Mouse (Mus musculus): Measurements from ENCODE around the gene Mapkapk3. TPM values are rescaled to one million over a fixed set of nuclear protein-coding genes. Genes with fewer than 3 reads are reported as not detected.

The Mapkapk3 gene
- total and polyA plus RNA-seq, 3 experiments: 42.3 to 49.9 TPM; not detected in 1

DNA sequence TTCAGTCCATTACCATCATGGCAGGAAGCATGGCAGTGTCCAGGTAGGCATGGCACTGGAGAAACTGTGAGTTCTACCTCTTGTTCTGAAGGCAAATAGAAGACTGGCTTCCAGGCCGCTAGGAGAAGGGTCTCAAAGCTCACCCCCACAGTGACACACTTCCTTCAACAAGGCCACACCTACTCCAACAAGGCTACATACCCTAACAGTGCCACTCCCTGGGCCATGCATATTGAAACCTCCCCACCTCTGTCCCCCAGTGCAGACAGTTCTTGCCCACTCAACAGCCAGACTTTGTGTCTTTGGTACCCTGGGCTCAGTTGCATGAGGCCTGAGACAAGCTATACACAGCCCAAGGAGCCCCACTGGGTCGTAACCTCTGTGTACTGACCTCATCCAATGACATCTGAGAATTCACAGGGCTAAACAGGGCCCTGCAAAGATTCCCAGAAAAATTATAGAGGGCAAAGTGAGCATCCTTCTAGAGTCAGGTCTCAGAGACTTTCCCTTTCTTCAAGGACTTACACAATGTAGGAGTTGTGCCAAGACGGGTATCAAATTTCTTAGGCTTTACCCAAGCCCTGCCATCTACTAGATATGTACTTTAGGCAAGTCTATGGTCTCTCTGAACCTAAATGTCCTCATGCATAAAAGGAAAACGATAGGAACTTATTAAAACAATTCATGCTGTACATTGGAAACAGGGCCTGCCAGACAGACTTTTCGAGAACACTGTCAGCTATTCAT, 8.3 kb downstream of the Mapkapk3 start:
- Histone ChIP-seq H3K9me3 (replicated peaks; ENCODE audit: insufficient read depth, low read length) (no peaks in the 10 kb centered on the region), H3K4me3 (ENCODE audit: control insufficient read depth in 1 of 2, insufficient read depth in 1 of 2, low read depth in 2 of 2, low read length in 2 of 2) (no peak overlapping the region), H3K27me3 (ENCODE audit: control insufficient read depth in 1 of 2, insufficient read depth in 2 of 2, low read length in 2 of 2) (no peaks in the 10 kb centered on the region), H3K36me3 (ENCODE audit: control insufficient read depth in 1 of 2, insufficient read depth in 2 of 2, low read length in 2 of 2) (peaks cover 0 to 23% of the 10 kb centered on the region in 2 experiments; a peak in 3 of 4 replicates), H3K27ac (ENCODE audit: control insufficient read depth, low read depth, low read length) (no peak overlapping the region), H3K79me2 (ENCODE audit: control insufficient read depth, insufficient read depth, low read length, poor library complexity) (no peaks in the 10 kb centered on the region), H3K9ac (ENCODE audit: control insufficient read depth, low read depth, low read length, poor library complexity, severe bottlenecking) (no peak overlapping the region), H3K4me1 (ENCODE audit: control insufficient read depth in 1 of 2, insufficient read depth in 2 of 2, low read length in 2 of 2) (peaks cover 16 to 45% of the 10 kb centered on the region in 2 experiments)
- DNase-seq (ENCODE audit: low read depth, low spot score): peak; percentile 30
- no peak for TF ChIP-seq RCOR1 (IDR thresholded peaks at IDR 0.05; ENCODE audit: low read depth, low read length)
- TF ChIP-seq EP300 (IDR thresholded peaks at IDR 0.05; ENCODE audit: low read depth in 1 of 2, low read length in 2 of 2): no peak
- TF ChIP-seq KAT2A (conservative IDR thresholded peaks at IDR 0.05; ENCODE audit: low read depth, low read length): no peak
- TF ChIP-seq POLR2AphosphoS5 (IDR thresholded peaks at IDR 0.05; ENCODE audit: borderline replicate concordance, low read depth, low read length): no peak
- no peak for TF ChIP-seq BHLHE40 (IDR thresholded peaks at IDR 0.05; ENCODE audit: borderline replicate concordance, low read depth, low read length)
- no peak for TF ChIP-seq TBP (IDR thresholded peaks at IDR 0.05; ENCODE audit: low read depth, low read length)
- no peak for TF ChIP-seq ZC3H11A (IDR thresholded peaks at IDR 0.05; ENCODE audit: low read depth, low read length)
- no peak for TF ChIP-seq NELFE (IDR thresholded peaks at IDR 0.05; ENCODE audit: low read depth, low read length)
- TF ChIP-seq USF2 (IDR thresholded peaks at IDR 0.05; ENCODE audit: borderline replicate concordance in 1 of 2, insufficient read depth in 1 of 2, low read depth in 1 of 2, low read length in 2 of 2): no peak
- TF ChIP-seq JUND (IDR thresholded peaks at IDR 0.05; ENCODE audit: low read depth, low read length): no peak
- no peak for TF ChIP-seq TCF12 (IDR thresholded peaks at IDR 0.05; ENCODE audit: low read depth, low read length)
- TF ChIP-seq CHD1 (IDR thresholded peaks at IDR 0.05; ENCODE audit: low read depth, low read length): no peak
- TF ChIP-seq CTCF (IDR thresholded peaks at IDR 0.05 in 2 of 3, conservative IDR thresholded peaks at IDR 0.05 in 1 of 3; ENCODE audit: control insufficient read depth in 1 of 3, insufficient read depth in 1 of 3, low read depth in 2 of 3, low read length in 3 of 3, poor library complexity in 1 of 3, severe bottlenecking in 1 of 3): no peak

DNA sequence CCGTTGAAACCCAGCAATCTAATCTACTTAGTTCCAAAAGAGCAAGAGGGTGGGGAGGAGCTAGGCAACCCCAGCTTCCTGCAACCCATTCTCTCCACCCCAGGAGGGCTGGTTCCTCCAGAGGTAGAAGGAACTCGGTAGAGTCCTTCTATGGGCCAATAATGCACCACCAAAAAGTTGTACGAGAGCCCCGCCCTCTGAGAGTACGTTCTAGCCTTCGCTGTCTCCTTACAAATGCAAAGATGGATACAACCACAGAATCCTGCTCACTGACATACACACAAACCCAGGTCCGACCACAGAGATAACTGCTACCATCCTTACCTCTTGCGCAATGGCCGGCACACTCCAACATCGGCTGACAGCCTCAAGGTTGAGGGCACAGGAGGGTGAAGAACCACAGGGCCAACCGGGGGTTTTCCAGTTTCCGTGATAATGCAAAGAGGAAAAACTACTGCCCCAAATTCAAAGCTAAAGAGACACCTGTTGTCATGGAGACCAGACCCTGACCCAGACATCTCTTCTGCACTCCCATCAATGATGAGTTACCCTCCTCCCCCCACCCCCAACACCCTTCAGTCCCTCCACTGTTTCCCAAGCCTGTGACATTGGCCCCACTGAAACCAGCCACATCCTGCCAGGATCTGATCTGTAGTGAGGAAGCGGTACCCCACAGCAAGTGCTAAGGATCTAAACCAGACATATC, 9.2 kb downstream of the Mapkapk3 start:
- Histone ChIP-seq H3K9ac (ENCODE audit: control insufficient read depth, low read depth, low read length, poor library complexity, severe bottlenecking) (peak overlapping the region; percentile 60), H3K4me1 (ENCODE audit: control insufficient read depth in 1 of 2, insufficient read depth in 2 of 2, low read length in 2 of 2) (peaks cover 15 to 36% of the 10 kb centered on the region in 2 experiments), H3K27ac (ENCODE audit: control insufficient read depth, low read depth, low read length) (peak overlapping the region; percentile 86), H3K79me2 (ENCODE audit: control insufficient read depth, insufficient read depth, low read length, poor library complexity) (no peaks in the 10 kb centered on the region), H3K36me3 (ENCODE audit: control insufficient read depth in 1 of 2, insufficient read depth in 2 of 2, low read length in 2 of 2) (peaks cover 0 to 19% of the 10 kb centered on the region in 2 experiments; a peak in 3 of 4 replicates), H3K9me3 (replicated peaks; ENCODE audit: insufficient read depth, low read length) (no peaks in the 10 kb centered on the region), H3K4me3 (ENCODE audit: control insufficient read depth in 1 of 2, insufficient read depth in 1 of 2, low read depth in 2 of 2, low read length in 2 of 2) (peak overlapping the region; percentile 52 to 70), H3K27me3 (ENCODE audit: control insufficient read depth in 1 of 2, insufficient read depth in 2 of 2, low read length in 2 of 2) (no peaks in the 10 kb centered on the region)
- TF ChIP-seq ELF1 (IDR thresholded peaks at IDR 0.05; ENCODE audit: low read depth, low read length): peak; percentile 54; the same call in 1 of the 2 replicates
- no peak; the same call in 1 of the 2 replicates for TF ChIP-seq RAD21 (IDR thresholded peaks at IDR 0.05; ENCODE audit: low read depth, low read length)
- no peak for TF ChIP-seq POLR2AphosphoS5 (IDR thresholded peaks at IDR 0.05; ENCODE audit: borderline replicate concordance, low read depth, low read length)
- 0 out of 2 replicates have a peak, but pooled peaks have one; percentile 44 for TF ChIP-seq MAZ (IDR thresholded peaks at IDR 0.05; ENCODE audit: low read depth, low read length)
- no peak for TF ChIP-seq TAL1 (IDR thresholded peaks at IDR 0.05; ENCODE audit: low read length)
- TF ChIP-seq SIN3A (IDR thresholded peaks at IDR 0.05; ENCODE audit: low read length): 0 out of 2 replicates have a peak, but pooled peaks have one; percentile 43
- TF ChIP-seq UBTF (IDR thresholded peaks at IDR 0.05; ENCODE audit: borderline replicate concordance, insufficient read depth, low read depth, low read length): no peak
- peak; percentile 13; the same call in 1 of the 2 replicates for TF ChIP-seq ETS1 (IDR thresholded peaks at IDR 0.05; ENCODE audit: low read depth, low read length)
- TF ChIP-seq HCFC1 (IDR thresholded peaks at IDR 0.05; ENCODE audit: low read depth, low read length): peak; percentile 47; the same call in 1 of the 2 replicates
- TF ChIP-seq TCF12 (IDR thresholded peaks at IDR 0.05; ENCODE audit: low read depth, low read length): no peak
- TF ChIP-seq EP300 (IDR thresholded peaks at IDR 0.05; ENCODE audit: low read depth in 1 of 2, low read length in 2 of 2): peak in 1 of 2 experiments; percentile 21; a peak in 1 of 4 replicates
- TF ChIP-seq KAT2A (conservative IDR thresholded peaks at IDR 0.05; ENCODE audit: low read depth, low read length): no peak
- TF ChIP-seq TBP (IDR thresholded peaks at IDR 0.05; ENCODE audit: low read depth, low read length): peak; percentile 40; the same call in 1 of the 2 replicates
- TF ChIP-seq NELFE (IDR thresholded peaks at IDR 0.05; ENCODE audit: low read depth, low read length): peak; percentile 1; the same call in 1 of the 2 replicates
- TF ChIP-seq ZMIZ1 (IDR thresholded peaks at IDR 0.05; ENCODE audit: low read depth, low read length): no peak
- TF ChIP-seq GABPA (IDR thresholded peaks at IDR 0.05; ENCODE audit: low read depth, low read length): no peak
- peak; percentile 46; the same call in 1 of the 2 replicates for TF ChIP-seq MXI1 (IDR thresholded peaks at IDR 0.05; ENCODE audit: low read depth, low read length)
- peak; percentile 90 for DNase-seq (ENCODE audit: low read depth, low spot score)
